Mouse (Mus musculus): ENCODE results near the gene S100a16.

Gene S100a16

DNA sequence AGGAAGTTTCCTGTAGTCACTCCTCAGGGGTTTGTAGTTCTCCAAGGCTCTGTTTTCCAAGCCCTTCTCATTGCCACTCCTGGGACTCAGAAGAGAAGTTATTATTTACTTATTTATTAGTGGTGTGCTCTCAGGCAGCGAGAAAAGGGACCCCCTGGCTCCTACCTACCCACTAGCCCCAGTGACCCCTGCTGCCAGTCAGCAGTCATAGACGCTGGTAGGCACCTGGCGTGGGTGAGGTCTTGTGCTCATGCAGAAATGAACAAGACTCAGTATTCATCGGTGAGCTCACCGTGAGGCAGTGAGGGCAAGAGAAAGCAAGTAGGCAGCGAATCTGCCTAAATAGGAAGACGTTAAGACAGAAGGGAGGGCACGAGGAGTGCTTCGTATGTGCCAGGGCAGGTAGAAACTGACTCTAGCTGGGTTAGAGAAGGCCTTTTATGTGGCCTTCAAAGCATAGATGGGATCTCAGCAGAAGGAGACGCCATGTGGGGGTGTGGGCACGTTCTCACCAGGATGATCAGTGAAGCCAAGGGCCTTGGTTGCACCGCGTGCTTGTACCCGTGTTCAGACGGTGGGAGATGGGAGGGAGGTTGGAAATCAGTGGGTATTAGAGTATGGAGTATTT lies 49.1 kb downstream of the S100a16 start:
- DNase-seq (ENCODE audit: low read depth, low spot score): no peak

- no peak for DNase-seq (ENCODE audit: low read depth, low spot score)
These were observed 49.9 kb downstream of the S100a16 start for GRCm38 (mm10) chr3:90586906-90587305.

DNA sequence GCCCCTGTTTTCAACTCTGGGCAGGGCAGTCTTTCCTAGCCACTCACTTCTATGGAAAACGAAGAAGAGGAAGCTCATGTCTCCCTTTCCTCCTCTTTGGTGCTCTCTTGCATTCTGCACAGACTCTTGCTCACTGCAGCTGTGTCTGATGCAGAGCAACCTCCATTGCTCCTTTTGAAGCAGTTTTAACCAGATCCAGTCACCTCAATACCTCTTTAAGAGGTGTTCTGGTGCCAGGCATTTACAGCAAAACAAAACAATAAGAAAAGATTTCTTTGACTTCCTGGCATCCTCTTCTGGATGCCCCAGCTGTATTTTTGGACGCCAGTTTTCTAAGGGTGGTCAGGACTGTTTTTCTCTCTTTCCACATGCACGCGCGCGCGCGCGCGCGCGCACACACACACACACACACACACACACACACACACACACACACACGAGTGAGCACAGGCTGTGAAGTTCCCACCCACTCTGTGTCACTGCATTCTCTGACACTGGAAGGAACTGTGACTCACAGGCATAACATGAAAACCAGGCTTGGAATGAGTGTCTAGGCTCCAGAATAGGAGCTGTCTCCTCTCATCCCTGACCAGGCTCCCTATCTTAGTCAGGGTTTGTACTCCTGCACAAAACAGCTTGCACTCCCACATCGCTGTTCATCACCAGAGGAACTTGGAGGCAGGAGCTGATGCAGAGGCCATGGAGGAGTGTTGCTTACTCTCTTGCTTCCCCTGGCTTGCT lies 50.5 kb downstream of the S100a16 start:
- DNase-seq (ENCODE audit: low read depth, low spot score): no peak

GRCm38 (mm10) chr3:90589390-90589789 lies 52.3 kb downstream of the S100a16 start:
- DNase-seq (ENCODE audit: low read depth, low spot score): no peak

DNA sequence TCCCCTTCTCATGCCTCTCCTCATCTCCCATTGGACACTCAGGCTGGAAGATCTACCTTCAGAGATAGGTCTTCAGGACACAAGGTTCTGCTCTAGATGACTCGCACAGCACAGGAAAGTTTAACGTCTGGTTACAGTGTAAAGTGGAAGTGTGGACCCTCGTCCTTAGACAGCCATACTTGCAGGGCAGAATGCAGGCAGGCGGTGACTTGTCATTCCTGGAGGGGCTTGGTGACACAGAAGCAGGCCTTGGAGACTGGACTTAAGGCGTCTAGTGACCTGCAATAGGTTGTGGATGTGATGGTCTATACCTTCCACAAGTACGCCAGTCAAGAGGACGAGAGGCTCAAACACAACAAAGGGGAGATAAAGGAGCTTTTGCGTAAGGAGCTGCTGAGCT lies 52.9 kb downstream of the S100a16 start, which contains the start of gene S100a2:
S100a2 (plus strand) TSS at position 301 of the 400 bp plus-strand sequence.
- no peak for DNase-seq (ENCODE audit: low read depth, low spot score)

Measured in mesoderm, embryonic 11.5 days (tissue).